Comparison of ENCODE assay signal across 12 mouse cellular contexts in the genomic region with DNA sequence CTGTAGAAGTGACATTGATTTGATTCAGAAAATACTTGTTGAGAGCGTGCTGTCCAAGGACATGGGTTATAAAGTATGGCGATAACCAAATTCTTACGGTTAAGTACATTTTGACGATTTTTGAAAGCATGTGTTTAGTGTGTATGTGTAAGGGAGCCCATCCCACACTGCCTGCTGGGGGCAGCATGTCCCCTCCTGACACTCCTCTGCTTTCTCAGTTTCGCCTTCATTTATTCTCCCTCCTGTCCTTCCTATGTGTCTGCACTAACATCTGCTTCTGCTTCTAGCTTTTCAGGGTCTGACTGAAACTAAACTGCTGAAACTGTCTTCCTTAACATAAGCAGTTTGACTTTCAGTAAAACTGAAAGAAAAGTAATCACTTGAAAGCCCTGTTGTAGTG. TPM values are rescaled to one million over a fixed set of nuclear protein-coding genes. Genes with fewer than 3 reads are reported as not detected.
DNase-seq lines count a peak whose midpoint lies in the region; ATAC-seq lines count a peak whose summit lies in the region.
"Had no signal": no experiment of that assay in that cellular context is flagged by ENCODE, and none has a peak within 500 bp of the region (broad histone marks: within the 10 kb centered on the region; RNA-seq: fewer than 3 reads in every experiment).

No protein-coding gene starts in this region.

- ATAC-seq in activated CD4-positive, CD25-positive, alpha-beta regulatory T cell, adult 4 months, result peak; percentile 5
- ATAC-seq in megakaryocyte, adult 5-6 weeks (ENCODE audit: poor library complexity, severe bottlenecking), result peak; percentile 49
- ATAC-seq: midbrain, embryonic 13.5 days had no signal

- DNase-seq in layer of hippocampus, adult 9-10 months (ENCODE audit: low spot score), result peak; percentile 6
- DNase-seq in layer of hippocampus, postnatal 14 days (ENCODE audit: low spot score in 2 of 2), result no peak
- peak; percentile 31 to 34 for DNase-seq in B cell, adult 2 months
- no peak for DNase-seq in gastrocnemius, postnatal 25 days
- no peak for DNase-seq in heart, postnatal 25 days (ENCODE audit: low spot score)
- no peak for DNase-seq in testis, postnatal 14 days (ENCODE audit: low spot score)
- DNase-seq: adrenal gland, postnatal 36 days had no signal

- intact Hi-C loops in heart, postnatal 25 days (cut with DNase I), result no loop called here

RNA-seq across cellular contexts. Expression of a gene that starts 36.7 kb away (rescaled TPM):
- total RNA-seq in layer of hippocampus, postnatal 14 days (2021), result 10 to 100 TPM; 77.2 to 86.4 TPM
- 10 to 100 TPM; 21.1 to 39.6 TPM for polyA plus RNA-seq in activated CD4-positive, CD25-positive, alpha-beta regulatory T cell, adult 4 months (2017; shearing (Covaris generic))
- 78.9 and 80.8 TPM in 2 replicates for total RNA-seq in megakaryocyte, adult 5-6 weeks (2015)
- 69.1 and 70.8 TPM in 2 replicates for total RNA-seq in megakaryocyte, adult 5-6 weeks (2017)
- total RNA-seq in gastrocnemius, postnatal 25 days (2021), result 10 to 100 TPM; 60.8 to 65.4 TPM
- total RNA-seq in heart, postnatal 25 days (2021), result 10 to 100 TPM; 55.8 to 61.7 TPM

RNA-seq across cellular contexts. Expression of a gene that starts 36.8 kb away (rescaled TPM):
- total RNA-seq in layer of hippocampus, postnatal 14 days (2021), result 10 to 100 TPM; 25.8 to 28.0 TPM
- polyA plus RNA-seq in activated CD4-positive, CD25-positive, alpha-beta regulatory T cell, adult 4 months (2017; shearing (Covaris generic)), result 1 to 10 TPM; 3.6 to 5.4 TPM
- 1.6 and 3.1 TPM in 2 replicates for total RNA-seq in megakaryocyte, adult 5-6 weeks (2015)
- 3.2 and 4.9 TPM in 2 replicates for total RNA-seq in megakaryocyte, adult 5-6 weeks (2017)
- 1 to 10 TPM; 1.7 to 2.1 TPM for total RNA-seq in gastrocnemius, postnatal 25 days (2021)
- total RNA-seq in heart, postnatal 25 days (2021), result 1 to 10 TPM; 1.5 to 2.2 TPM

RNA-seq across cellular contexts. Expression of a gene that starts 51.3 kb away (rescaled TPM):
- total RNA-seq in layer of hippocampus, postnatal 14 days (2021), result not detected
- polyA plus RNA-seq in activated CD4-positive, CD25-positive, alpha-beta regulatory T cell, adult 4 months (2017; shearing (Covaris generic)), result not detected
- 0.36 and 0.39 TPM in 2 replicates for total RNA-seq in megakaryocyte, adult 5-6 weeks (2015)
- 0.08 and 0.48 TPM in 2 replicates for total RNA-seq in megakaryocyte, adult 5-6 weeks (2017)
- total RNA-seq in gastrocnemius, postnatal 25 days (2021), result not detected
- under 1 TPM; 0.26 to 0.50 TPM for total RNA-seq in heart, postnatal 25 days (2021)
- total RNA-seq: left cerebral cortex, adult 8-10 months had no signal
- polyA plus RNA-seq: forebrain, embryonic 10.5 days; midbrain, embryonic 13.5 days had no signal

Comparison
In these comparisons a context has a peak if more than half of its experiments do, and no peak if none do; other contexts are left out.
1. DNase-seq: peak in layer of hippocampus, adult 9-10 months (single experiment) and B cell, adult 2 months (2 of 2); none in layer of hippocampus, postnatal 14 days (0 of 2), gastrocnemius, postnatal 25 days (single experiment), heart, postnatal 25 days (single experiment) and testis, postnatal 14 days (single experiment).
2. RNA of a gene that starts 36.8 kb away (total RNA-seq): 25.8 to 28.0 TPM in layer of hippocampus, postnatal 14 days; 1.6 to 4.9 TPM in megakaryocyte, adult 5-6 weeks, 1.5 to 2.2 TPM in heart, postnatal 25 days and 1.7 to 2.1 TPM in gastrocnemius, postnatal 25 days; every median in the first group is over 4 times any median in the second.